Mouse (Mus musculus) olfactory bulb, adult 2 months (tissue): Measurements from ENCODE around the gene Tmem74b.

Source experiments
- CTCF ChIP-seq: fragments of 200-500 bp; IDR thresholded peaks from 2 replicates; pipeline ENCODE4 v1.5.1; 2012; ENCODE audit warnings: low read depth, mild to moderate bottlenecking, low read length, moderate library complexity; ENCODE audit not compliant: insufficient read depth
- POLR2A ChIP-seq: fragments of 200-500 bp; IDR thresholded peaks from 2 replicates; pipeline ENCODE4 v1.6.1; 2012; ENCODE audit warnings: mild to moderate bottlenecking, low read depth, low read length, moderate library complexity; ENCODE audit not compliant: insufficient read depth

GRCm38 (mm10) chr2:151739505-151739904 lies 37.7 kb downstream of the Tmem74b start:
- no peak for TF ChIP-seq POLR2A
- no peak for TF ChIP-seq CTCF
